ENCODE assay signal across 31 mouse cellular contexts in the genomic region with DNA sequence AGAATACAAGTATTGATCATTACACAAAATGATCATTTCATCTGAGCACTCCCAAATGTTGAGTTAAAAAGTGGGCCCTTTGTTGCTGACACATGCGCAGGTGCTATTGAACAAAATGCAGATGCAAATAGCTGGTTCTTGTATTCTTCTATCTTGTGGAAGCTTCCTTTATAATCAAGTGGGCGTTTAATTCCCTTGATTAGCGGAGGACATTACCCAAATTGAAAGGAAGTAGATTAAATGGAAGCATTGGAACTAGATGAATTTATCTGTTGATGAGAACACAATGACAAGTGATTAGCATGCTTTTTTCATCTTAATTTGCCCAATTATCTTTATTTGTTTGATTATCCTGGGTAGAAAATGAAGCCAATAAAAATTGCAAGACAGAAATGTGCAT. TPM values are rescaled to one million over a fixed set of nuclear protein-coding genes. Genes with fewer than 3 reads are reported as not detected.
"Had no signal": no experiment of that assay in that cellular context is flagged by ENCODE, and none has a peak within 500 bp of the region (broad histone marks: within the 10 kb centered on the region; RNA-seq: fewer than 3 reads in every experiment).

No protein-coding gene starts in this region.

- H3K4me2 ChIP-seq: heart, embryonic 11.5 days; heart, embryonic 13.5 days; heart, embryonic 15.5 days; hindbrain, embryonic 13.5 days; hindbrain, embryonic 15.5 days; kidney, embryonic 15.5 days; limb, embryonic 13.5 days; limb, embryonic 15.5 days; liver, embryonic 12.5 days had no signal

- ATAC-seq: hindbrain, postnatal 0 days; intestine, embryonic 16.5 days; liver, embryonic 12.5 days had no signal

- H3K27ac ChIP-seq: heart, adult 2 months; heart, embryonic 13.5 days; heart, embryonic 15.5 days; hindbrain, embryonic 13.5 days; hindbrain, embryonic 15.5 days; hindbrain, postnatal 0 days; kidney, embryonic 15.5 days; kidney, postnatal 0 days; limb, embryonic 13.5 days; limb, embryonic 15.5 days; liver, embryonic 12.5 days; liver, embryonic 14.5 days had no signal

- H3K27me3 ChIP-seq: heart, embryonic 13.5 days; heart, embryonic 15.5 days; hindbrain, embryonic 13.5 days; hindbrain, embryonic 15.5 days; kidney, embryonic 15.5 days; limb, embryonic 13.5 days; limb, embryonic 15.5 days; liver, embryonic 12.5 days had no signal

- H3K9me3 ChIP-seq: heart, embryonic 13.5 days; heart, embryonic 15.5 days; hindbrain, embryonic 13.5 days; hindbrain, embryonic 15.5 days; kidney, embryonic 15.5 days; limb, embryonic 13.5 days; limb, embryonic 15.5 days; liver, embryonic 12.5 days had no signal

- DNase-seq: gastrocnemius, postnatal 14 days; gastrocnemius, postnatal 36 days; heart, adult 11 months; heart, adult 2 months; heart, postnatal 36 days; kidney, adult 11 months; kidney, adult 2 months; kidney, adult 9 months; kidney, postnatal 14 days; kidney, postnatal 36 days; layer of hippocampus, adult 9-11 months; layer of hippocampus, postnatal 36 days; left cerebral cortex, postnatal 4 days had no signal

- H3K4me3 ChIP-seq: heart, adult 2 months; heart, embryonic 13.5 days; heart, embryonic 15.5 days; hindbrain, embryonic 13.5 days; hindbrain, embryonic 15.5 days; kidney, embryonic 15.5 days; limb, embryonic 13.5 days; limb, embryonic 15.5 days; liver, embryonic 12.5 days had no signal

- H3K9ac ChIP-seq: heart, embryonic 13.5 days; heart, embryonic 15.5 days; hindbrain, embryonic 13.5 days; hindbrain, embryonic 15.5 days; kidney, embryonic 15.5 days; limb, embryonic 13.5 days; limb, embryonic 15.5 days; liver, embryonic 12.5 days; liver, embryonic 14.5 days had no signal

- H3K36me3 ChIP-seq: heart, embryonic 13.5 days; heart, embryonic 15.5 days; hindbrain, embryonic 13.5 days; hindbrain, embryonic 15.5 days; kidney, embryonic 15.5 days; limb, embryonic 13.5 days; limb, embryonic 15.5 days; liver, embryonic 12.5 days had no signal

- H3K4me1 ChIP-seq: heart, embryonic 15.5 days; hindbrain, embryonic 13.5 days; hindbrain, embryonic 15.5 days; kidney, embryonic 15.5 days; limb, embryonic 15.5 days; liver, embryonic 12.5 days had no signal

RNA-seq across cellular contexts. Expression of gene Trat1, which starts 51.6 kb away (rescaled TPM):
- polyA plus RNA-seq: heart, embryonic 13.5 days; heart, postnatal 0 days; hindbrain, embryonic 11.5 days; hindbrain, postnatal 0 days; intestine, embryonic 14.5 days; kidney, embryonic 15.5 days; kidney, postnatal 0 days; limb, embryonic 11.5 days; limb, embryonic 13.5 days; liver, embryonic 12.5 days; liver, embryonic 14.5 days; liver, embryonic 16.5 days had no signal
